Mouse (Mus musculus) spleen, adult 2 months (tissue): ENCODE measurements around the gene Gpr89. TPM values are rescaled to one million over a fixed set of nuclear protein-coding genes. Genes with fewer than 3 reads are reported as not detected.

Source experiments
- DNase-seq, 2 experiments: peaks; one replicate each; pipeline versions ENCODE4 v3.0.0 to v3.0.0-alpha.2; 2012 to 2021; ENCODE audit warnings: low spot score in 2 of 2, low read depth in 1 of 2
- H3K27ac ChIP-seq: fragments of 200-500 bp; 2 replicates; pipeline ENCODE4 v1.5.1; 2012; ENCODE audit warnings: low read length, inconsistent platforms; ENCODE audit not compliant: insufficient read depth
- H3K27me3 ChIP-seq: fragments of 200-500 bp; 2 replicates; pipeline ENCODE4 v1.6.1; 2012; ENCODE audit warnings: mild to moderate bottlenecking, moderate library complexity, low read length, inconsistent platforms; ENCODE audit not compliant: control insufficient read depth, insufficient read depth
- H3K36me3 ChIP-seq: fragments of 200-500 bp; 2 replicates; pipeline ENCODE4 v1.6.1; 2012; ENCODE audit warnings: mild to moderate bottlenecking, low read length, inconsistent platforms; ENCODE audit not compliant: control insufficient read depth, insufficient read depth
- H3K4me1 ChIP-seq: fragments of 200-500 bp; 2 replicates; pipeline ENCODE4 v1.6.1; 2011; ENCODE audit warnings: inconsistent platforms; ENCODE audit not compliant: control insufficient read depth, insufficient read depth, insufficient read length
- H3K4me3 ChIP-seq: fragments of 200-500 bp; 2 replicates; pipeline ENCODE4 v1.5.1; 2011; ENCODE audit warnings: mild to moderate bottlenecking, inconsistent platforms; ENCODE audit not compliant: insufficient read depth, insufficient read length; ENCODE audit errors: extremely low read depth
- CTCF ChIP-seq: fragments of 200-500 bp; IDR thresholded peaks from 2 replicates; pipeline ENCODE4 v1.5.1; 2011; ENCODE audit warnings: mild to moderate bottlenecking, inconsistent platforms; ENCODE audit not compliant: insufficient read depth, insufficient read length, insufficient replicate concordance; ENCODE audit errors: extremely low read depth
- POLR2A ChIP-seq: fragments of 200-500 bp; IDR thresholded peaks from 2 replicates; pipeline ENCODE4 v1.6.1; 2011; ENCODE audit warnings: low read depth, low read length, inconsistent platforms
- WGBS: fragments of 180-500 bp; shearing (Covaris S2); methylation state at CpG from one replicate; pipeline ENCODE4 v1.1.7; 2018; 5-methylcytosine and 5-hydroxymethylcytosine counted together
- polyA plus RNA-seq: library from polyadenylated mRNA; depleted of rRNA; stranded (reverse); fragments of >200 nt; gene quantifications from 2 replicates; pipeline ENCODE4 v1.2.3, GENCODE M21; 2012

Gene Gpr89
- polyA plus RNA-seq, 1 experiment, result 8.5 TPM

DNA sequence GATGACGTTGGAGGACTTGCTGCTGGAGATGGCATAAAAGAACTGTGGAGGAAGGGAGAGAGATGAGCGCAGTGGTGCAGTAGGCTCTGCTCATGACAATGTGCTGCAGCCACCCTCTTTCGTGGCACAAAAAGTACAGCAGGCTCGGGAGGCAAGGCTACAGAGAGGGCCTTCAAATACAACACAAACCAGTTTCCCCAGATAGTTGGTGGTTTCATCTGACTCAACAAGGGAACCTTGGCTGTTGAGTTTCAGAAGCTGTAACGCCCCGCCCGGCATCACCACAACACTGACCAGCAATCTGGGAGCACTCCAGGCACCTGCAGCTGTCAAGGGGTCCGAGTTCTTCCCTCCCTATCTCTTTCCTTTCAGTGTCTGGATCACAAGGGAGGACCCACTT, 32.6 kb downstream of the Gpr89 start:
- no peaks in the 10 kb centered on the region for H3K4me1 ChIP-seq
- DNase-seq, result no peak
- peaks cover 28% of the 10 kb centered on the region for H3K36me3 ChIP-seq
- TF ChIP-seq POLR2A, result no peak
- no peak for TF ChIP-seq CTCF
- H3K4me3 ChIP-seq, result no peak overlapping the region
- H3K27ac ChIP-seq, result no peak overlapping the region
- no peaks in the 10 kb centered on the region for H3K27me3 ChIP-seq
- WGBS, result 96% methylated on average over 8 of the region's 8 CpGs

DNA sequence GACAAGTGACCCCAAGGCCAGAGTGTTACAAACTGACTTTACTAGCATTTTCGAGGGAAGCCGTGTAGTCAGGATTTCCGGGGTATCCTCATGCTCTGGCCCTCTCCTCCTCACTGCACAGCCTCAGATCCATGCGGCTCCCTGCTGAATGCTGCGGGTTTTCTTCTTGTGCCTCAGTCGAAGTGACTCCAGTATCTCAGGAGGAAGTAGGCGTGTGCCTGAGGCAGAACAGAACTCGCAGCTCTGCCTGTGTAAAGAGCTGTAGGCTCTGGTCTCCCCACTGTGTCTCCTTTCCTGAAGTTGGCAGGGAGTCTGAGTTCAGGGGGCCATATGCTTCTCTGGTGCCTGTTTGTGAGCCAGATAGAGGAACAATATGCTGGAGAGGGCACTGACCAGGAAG, 34.1 kb downstream of the Gpr89 start:
- H3K36me3 ChIP-seq, result peaks cover 28% of the 10 kb centered on the region
- TF ChIP-seq POLR2A, result no peak
- TF ChIP-seq CTCF, result no peak
- H3K27ac ChIP-seq, result no peak overlapping the region
- no peaks in the 10 kb centered on the region for H3K4me1 ChIP-seq
- no peaks in the 10 kb centered on the region for H3K27me3 ChIP-seq
- no peak overlapping the region for H3K4me3 ChIP-seq
- DNase-seq, result no peak
- WGBS, result 86% methylated on average over 8 of the region's 8 CpGs

- TF ChIP-seq CTCF (no peak), POLR2A (no peak)
- Histone ChIP-seq H3K27me3 (no peaks in the 10 kb centered on the region), H3K36me3 (peaks cover 25% of the 10 kb centered on the region), H3K4me1 (no peaks in the 10 kb centered on the region), H3K27ac (no peak overlapping the region), H3K4me3 (no peak overlapping the region)
- DNase-seq, result no peak
- 90% methylated on average over 2 of the region's 2 CpGs for WGBS
These were observed 34.9 kb downstream of the Gpr89 start for GRCm38 (mm10) chr3:96870270-96870669.

- H3K4me1 ChIP-seq, result no peaks in the 10 kb centered on the region
- H3K36me3 ChIP-seq, result peaks cover 17% of the 10 kb centered on the region
- no peaks in the 10 kb centered on the region for H3K27me3 ChIP-seq
- TF ChIP-seq POLR2A (no peak), CTCF (no peak)
- H3K27ac ChIP-seq, result no peak overlapping the region
- DNase-seq, result no peak
- H3K4me3 ChIP-seq, result no peak overlapping the region
- WGBS, result 94% methylated on average over 7 of the region's 7 CpGs
These were observed 36.1 kb downstream of the Gpr89 start for GRCm38 (mm10) chr3:96869091-96869490.

DNA sequence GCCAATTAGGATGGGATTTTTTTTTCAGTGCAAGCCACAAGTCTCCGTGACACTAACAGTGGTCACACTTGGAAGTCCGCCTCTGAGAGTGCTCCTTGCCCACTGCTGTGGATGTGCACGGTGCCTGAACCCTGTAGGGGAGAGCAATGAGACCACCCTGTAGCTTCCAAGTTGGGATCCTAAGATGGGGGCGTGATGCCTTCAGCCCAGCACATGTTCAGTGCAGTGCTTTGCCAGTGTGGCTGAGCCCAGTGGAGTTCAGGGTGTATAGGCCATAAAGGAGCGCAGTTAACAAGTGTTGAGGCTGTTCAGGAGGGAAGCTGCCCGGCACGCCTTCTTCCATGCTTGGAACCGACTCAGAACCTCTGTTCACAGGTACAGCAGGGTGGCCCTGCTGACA, 36.6 kb downstream of the Gpr89 start:
- TF ChIP-seq CTCF (no peak), POLR2A (no peak)
- Histone ChIP-seq H3K27ac (no peak overlapping the region), H3K4me3 (no peak overlapping the region), H3K4me1 (no peaks in the 10 kb centered on the region), H3K36me3 (peaks cover 17% of the 10 kb centered on the region), H3K27me3 (no peaks in the 10 kb centered on the region)
- no peak for DNase-seq
- 95% methylated on average over 8 of the region's 8 CpGs for WGBS

DNA sequence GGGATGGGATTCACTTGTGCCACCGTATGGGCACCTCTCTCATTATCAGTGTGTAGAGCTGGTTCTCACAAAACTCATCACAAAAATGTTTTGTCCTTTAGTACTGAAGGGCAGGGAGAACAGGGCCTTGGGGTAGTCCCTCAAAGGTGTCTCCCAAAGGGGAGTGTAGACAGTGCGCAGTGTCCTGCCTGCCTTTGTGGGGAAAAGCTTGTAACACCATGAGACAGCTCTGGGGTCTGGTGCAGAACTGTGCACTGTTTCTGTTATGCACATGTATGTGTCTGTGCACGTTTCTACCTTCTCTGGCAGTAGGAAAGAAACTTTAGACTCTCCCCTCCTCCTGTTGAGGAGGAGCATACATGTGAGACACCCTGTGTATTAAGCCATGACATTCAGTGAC, 37.3 kb downstream of the Gpr89 start:
- Histone ChIP-seq H3K4me3 (no peak overlapping the region), H3K36me3 (peaks cover 17% of the 10 kb centered on the region), H3K27me3 (no peaks in the 10 kb centered on the region), H3K4me1 (no peaks in the 10 kb centered on the region), H3K27ac (no peak overlapping the region)
- 96% methylated on average over 3 of the region's 3 CpGs for WGBS
- DNase-seq, result no peak
- TF ChIP-seq CTCF (no peak), POLR2A (no peak)

DNA sequence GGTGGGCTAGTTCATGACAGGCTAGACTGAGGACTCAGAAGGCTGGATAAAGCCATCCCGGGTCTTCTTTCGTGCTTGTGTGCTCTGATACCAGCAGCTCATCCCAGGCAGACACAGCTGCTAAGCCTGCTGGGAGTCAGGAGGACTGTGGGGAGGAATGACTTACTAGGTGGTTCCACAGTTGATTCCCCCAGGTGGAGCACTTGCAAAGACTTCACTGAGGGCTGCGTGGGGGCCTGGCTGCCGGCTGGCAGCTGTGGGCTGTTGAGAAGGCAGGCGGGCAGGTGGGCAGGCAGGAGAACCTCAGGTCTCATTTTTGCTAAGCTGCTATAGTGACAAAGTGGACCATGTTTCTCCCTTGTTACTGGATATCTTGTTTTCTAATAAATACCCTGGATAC, 44.6 kb downstream of the Gpr89 start:
- no peak for TF ChIP-seq CTCF
- no peak for TF ChIP-seq POLR2A
- no peak for DNase-seq
- H3K4me3 ChIP-seq, result no peak overlapping the region
- H3K27ac ChIP-seq, result no peak overlapping the region
- H3K36me3 ChIP-seq, result 0 out of 2 replicates have a peak, but pooled peaks cover 1% of the 10 kb centered on the region
- 92% methylated on average over 5 of the region's 5 CpGs for WGBS
- H3K27me3 ChIP-seq, result no peaks in the 10 kb centered on the region; the same call in 1 of the 2 replicates
- H3K4me1 ChIP-seq, result no peaks in the 10 kb centered on the region
